Mouse (Mus musculus) midbrain, postnatal 0 days (tissue): ENCODE data around the gene Gsx1. TPM values are rescaled to one million over a fixed set of nuclear protein-coding genes. Genes with fewer than 3 reads are reported as not detected.

Experiments
- ATAC-seq: fragments of 200-750 bp; cut with Nextera tagmentation; 2 replicates; pipeline ENCODE4 v1.8.0; 2017; ENCODE audit warnings: moderate number of reproducible peaks, mild to moderate bottlenecking, moderate TSS enrichment, moderate library complexity; ENCODE audit not compliant: low FRiP score
- DNase-seq: peaks from one replicate; pipeline ENCODE4 v3.0.0-alpha.2; 2015; ENCODE audit warnings: low spot score
- H3K27ac ChIP-seq: fragments of 300-500 bp; sonication (generic); 2 replicates; pipeline ENCODE4 v1.5.1; 2014; ENCODE audit warnings: low read depth, mild to moderate bottlenecking, low read length, mixed read lengths
- H3K27me3 ChIP-seq: fragments of 300-500 bp; sonication (generic); 2 replicates; pipeline ENCODE4 v1.6.1; 2014; ENCODE audit warnings: low read length, control low read depth, mixed read lengths; ENCODE audit not compliant: insufficient read depth
- H3K36me3 ChIP-seq: fragments of 300-500 bp; sonication (generic); 2 replicates; pipeline ENCODE4 v1.6.1; 2014; ENCODE audit warnings: low read length, control low read depth, mixed read lengths; ENCODE audit not compliant: insufficient read depth
- H3K4me1 ChIP-seq: fragments of 300-500 bp; sonication (generic); 2 replicates; pipeline ENCODE4 v1.6.1; 2014; ENCODE audit warnings: mild to moderate bottlenecking, control low read depth, antibody characterized with exemption, low read length, mixed read lengths; ENCODE audit not compliant: insufficient read depth
- H3K4me2 ChIP-seq: fragments of 300-500 bp; sonication (generic); 2 replicates; pipeline ENCODE4 v1.6.1; 2014; ENCODE audit warnings: low read depth, mild to moderate bottlenecking, low read length, mixed read lengths; ENCODE audit not compliant: poor library complexity, severe bottlenecking
- H3K4me3 ChIP-seq: fragments of 300-500 bp; sonication (generic); 2 replicates; pipeline ENCODE4 v1.5.1; 2014; ENCODE audit warnings: low read depth, mild to moderate bottlenecking, low read length, moderate library complexity
- H3K9ac ChIP-seq: fragments of 300-500 bp; sonication (generic); replicated peaks from 2 replicates; pipeline ENCODE4 v1.6.1; 2014; ENCODE audit warnings: mild to moderate bottlenecking, low read length, moderate library complexity, mixed read lengths; ENCODE audit not compliant: poor library complexity, severe bottlenecking
- H3K9me3 ChIP-seq: fragments of 300-500 bp; sonication (generic); 2 replicates; pipeline ENCODE4 v1.6.1; 2016; ENCODE audit warnings: low read length, control low read depth
- CTCF ChIP-seq: IDR thresholded peaks from 2 replicates; pipeline ENCODE4 v1.5.1; 2016; ENCODE audit warnings: antibody characterized with exemption, mild to moderate bottlenecking
- WGBS: fragments of 180-500 bp; shearing (Covaris S2); extraction: QIAGEN DNeasy Blood & Tissue Kit; methylation state at CpG from one replicate; pipeline ENCODE4 v1.1.7; 2014; 5-methylcytosine and 5-hydroxymethylcytosine counted together
- polyA plus RNA-seq: library from polyadenylated mRNA; unstranded; fragments of >200 nt; fragmentation: Nextera tagmentation; extraction: Ambion mirVana; gene quantifications from 2 replicates; pipeline ENCODE4 v1.2.1, GENCODE M21; 2015
- total RNA-seq: library from RNA; depleted of rRNA; stranded (reverse); fragments of >200 nt; gene quantifications from 2 replicates; pipeline ENCODE4 v1.2.3, GENCODE M21; 2014; rRNA removed

Gene Gsx1
- total RNA-seq (1.7 and 3.0 TPM in 2 replicates), polyA plus RNA-seq (1.4 and 2.3 TPM in 2 replicates)

DNA sequence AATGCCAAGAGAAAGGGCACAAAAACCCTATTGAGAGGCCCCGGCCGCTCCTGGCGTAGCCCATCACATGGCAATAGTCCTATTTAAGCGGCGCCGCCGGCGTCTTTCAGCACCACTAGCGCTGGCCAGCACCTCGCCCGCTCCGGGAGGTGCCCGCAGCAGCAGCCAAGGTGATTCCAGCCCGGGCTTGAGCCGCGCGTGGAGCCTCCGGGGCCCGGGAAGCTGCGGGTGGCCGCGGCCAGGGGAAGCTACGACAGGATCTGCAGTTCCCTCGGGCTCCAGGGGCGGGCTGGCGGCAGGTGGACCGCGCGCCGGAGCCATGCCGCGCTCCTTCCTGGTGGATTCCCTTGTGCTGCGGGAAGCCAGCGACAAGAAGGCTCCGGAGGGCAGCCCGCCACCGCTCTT, at the start of gene Gsx1:
Gene Gsx1, plus strand, starts transcription at position 126 of the 405 bp plus-strand sequence.
- H3K4me2 ChIP-seq, result peak within 1 kb of the TSS; percentile 51
- no peak for TF ChIP-seq CTCF
- ATAC-seq (peak; percentile 50), DNase-seq (peak; percentile 75)
- WGBS, result 0% methylated on average over 29 of the region's 37 CpGs
- H3K9ac ChIP-seq, result peak within 1 kb of the TSS; percentile 29; the same call in 1 of the 2 replicates
- no peaks in the 10 kb centered on the region for H3K36me3 ChIP-seq
- no peaks in the 10 kb centered on the region for H3K9me3 ChIP-seq
- peaks cover 68% of the 10 kb centered on the region for H3K27me3 ChIP-seq
- H3K4me3 ChIP-seq, result peak within 1 kb of the TSS; percentile 33
- no peak within 1 kb of the TSS for H3K27ac ChIP-seq
- peaks cover 5% of the 10 kb centered on the region for H3K4me1 ChIP-seq

DNA sequence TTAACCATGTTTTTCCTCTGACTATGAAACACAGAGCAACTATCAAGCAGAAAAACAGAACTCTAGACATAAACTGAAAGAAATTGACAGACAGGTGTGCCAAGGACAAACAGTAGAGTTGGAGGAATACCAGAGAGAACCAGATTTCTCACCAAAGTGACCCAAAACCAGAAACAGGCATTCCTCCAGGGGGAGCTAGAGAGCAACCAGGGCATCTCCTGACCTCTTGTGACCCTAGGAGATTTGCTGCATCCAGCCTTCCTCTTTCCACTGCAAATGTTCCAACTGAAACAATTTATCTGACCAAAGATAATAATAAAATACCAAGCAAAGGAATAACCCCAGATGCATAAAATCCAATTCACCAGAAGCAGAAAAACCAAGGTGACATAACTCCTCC, 41.2 kb upstream of the Gsx1 start:
- DNase-seq (no peak), ATAC-seq (no peak)
- Histone ChIP-seq H3K9ac (no peak overlapping the region), H3K27ac (no peak overlapping the region), H3K36me3 (no peaks in the 10 kb centered on the region), H3K4me1 (no peaks in the 10 kb centered on the region), H3K27me3 (peaks cover 4% of the 10 kb centered on the region; the same call in 1 of the 2 replicates), H3K4me3 (no peak overlapping the region), H3K4me2 (no peak overlapping the region), H3K9me3 (no peaks in the 10 kb centered on the region)
- TF ChIP-seq CTCF, result peak; percentile 11; the same call in 1 of the 2 replicates

GRCm38 (mm10) chr5:147154806-147155371, 33.6 kb upstream of the Gsx1 start:
- H3K9me3 ChIP-seq, result no peaks in the 10 kb centered on the region
- DNase-seq (peak; percentile 69), ATAC-seq (no peak)
- 0 out of 2 replicates have a peak, but pooled peaks cover 3% of the 10 kb centered on the region for H3K4me1 ChIP-seq
- 12% methylated on average over 11 of the region's 13 CpGs for WGBS
- no peak overlapping the region for H3K4me3 ChIP-seq
- no peak for TF ChIP-seq CTCF
- no peaks in the 10 kb centered on the region for H3K36me3 ChIP-seq
- H3K4me2 ChIP-seq, result no peak overlapping the region
- no peak overlapping the region for H3K9ac ChIP-seq
- peaks cover 9% of the 10 kb centered on the region for H3K27me3 ChIP-seq
- no peak overlapping the region for H3K27ac ChIP-seq

DNA sequence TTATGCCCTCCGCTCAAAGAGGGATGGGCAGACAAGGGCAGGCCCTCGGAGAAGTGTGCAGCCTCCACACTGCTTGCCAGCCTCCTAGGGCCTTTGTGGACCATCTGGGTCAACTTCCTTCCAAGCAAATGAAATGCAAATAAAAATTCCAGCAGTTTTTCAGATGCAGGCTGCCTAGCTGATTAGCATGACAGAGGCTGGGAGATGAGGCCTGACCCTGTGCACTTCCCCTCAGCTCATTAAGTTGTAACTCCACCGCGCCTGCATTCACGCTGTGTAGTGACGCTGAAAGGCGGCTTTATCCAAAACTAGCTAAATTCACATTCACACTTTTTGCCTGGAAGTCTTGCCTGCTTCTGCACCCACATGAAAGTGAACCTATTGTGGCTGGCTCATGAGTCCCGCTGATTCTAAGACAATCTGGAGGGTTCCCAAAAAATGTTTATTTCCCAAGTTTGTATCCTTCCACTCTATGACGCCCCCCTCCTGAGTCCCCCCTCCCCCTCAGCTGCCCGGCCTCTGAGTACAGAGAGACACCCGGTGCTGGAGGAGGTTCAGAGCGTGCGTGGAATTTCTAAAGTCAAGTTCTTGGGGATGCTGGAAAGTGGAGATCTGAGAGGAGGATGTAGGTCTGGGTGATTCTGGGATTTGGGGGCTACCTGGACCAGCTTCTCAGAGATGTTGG, 32.9 kb upstream of the Gsx1 start:
- H3K4me2 ChIP-seq, result no peak overlapping the region
- H3K9ac ChIP-seq, result no peak overlapping the region
- 5% methylated on average over 13 of the region's 13 CpGs for WGBS

DNA sequence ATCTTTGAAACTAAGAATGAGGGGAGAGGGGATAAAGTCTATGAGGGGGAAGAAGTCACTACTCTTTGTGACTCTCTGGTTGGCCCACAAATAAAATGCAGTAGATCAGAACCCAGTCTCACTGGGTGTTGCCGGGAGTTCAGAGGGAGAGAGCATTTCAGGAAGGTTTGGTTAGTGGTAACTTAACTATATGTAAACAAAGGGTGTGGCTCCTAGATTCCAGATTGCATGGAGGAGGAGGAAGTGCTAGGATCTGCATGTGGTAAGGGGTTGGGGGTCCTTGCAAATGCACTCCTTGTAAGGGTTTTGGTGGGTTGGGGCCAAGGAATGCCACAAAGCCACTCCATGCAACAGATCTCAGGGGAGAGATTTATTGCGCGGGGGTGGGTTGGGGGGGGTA, 32.1 kb upstream of the Gsx1 start:
- Histone ChIP-seq H3K4me2 (no peak overlapping the region), H3K27me3 (peaks cover 9% of the 10 kb centered on the region), H3K36me3 (no peaks in the 10 kb centered on the region), H3K9me3 (no peaks in the 10 kb centered on the region), H3K4me3 (no peak overlapping the region), H3K9ac (no peak overlapping the region), H3K4me1 (0 out of 2 replicates have a peak, but pooled peaks cover 3% of the 10 kb centered on the region), H3K27ac (no peak overlapping the region)
- DNase-seq (no peak), ATAC-seq (no peak)
- WGBS, result 42% methylated on average over 3 of the region's 3 CpGs
- TF ChIP-seq CTCF, result no peak

More for the DNA sequence above, 32.9 kb upstream of the Gsx1 start:
- no peak overlapping the region for H3K27ac ChIP-seq
- 0 out of 2 replicates have a peak, but pooled peaks cover 3% of the 10 kb centered on the region for H3K4me1 ChIP-seq
- no peak overlapping the region for H3K4me3 ChIP-seq
- peaks cover 9% of the 10 kb centered on the region for H3K27me3 ChIP-seq
- no peaks in the 10 kb centered on the region for H3K9me3 ChIP-seq
- ATAC-seq (peak; percentile 54; the same call in 1 of the 2 replicates), DNase-seq (peak; percentile 79)
- TF ChIP-seq CTCF, result no peak
- H3K36me3 ChIP-seq, result no peaks in the 10 kb centered on the region

- peaks cover 4% of the 10 kb centered on the region; the same call in 1 of the 2 replicates for H3K27me3 ChIP-seq
- TF ChIP-seq CTCF, result no peak
- 0 out of 2 replicates have a peak, but pooled peaks cover 3% of the 10 kb centered on the region for H3K4me1 ChIP-seq
- WGBS, result 79% methylated on average over 7 of the region's 7 CpGs
- no peak overlapping the region for H3K4me3 ChIP-seq
- ATAC-seq, result no peak
- DNase-seq, result no peak
- no peak overlapping the region for H3K9ac ChIP-seq
- no peaks in the 10 kb centered on the region for H3K36me3 ChIP-seq
- no peaks in the 10 kb centered on the region for H3K9me3 ChIP-seq
- H3K27ac ChIP-seq, result no peak overlapping the region
- H3K4me2 ChIP-seq, result no peak overlapping the region
Measured at GRCm38 (mm10) chr5:147157441-147157840, 31.1 kb upstream of the Gsx1 start.
